Mouse (Mus musculus) ZHBTc4 (cell line): ENCODE data around the gene Tgtp1.
"Not testable (repeated sequence)": the region's sequence is repeated elsewhere in the genome, so short reads cannot be mapped to it uniquely, and the experiment has no call there.

ENCODE experiments used
- DNase-seq: peaks from one replicate; pipeline ENCODE4 v3.0.0-alpha.2; 2011; ENCODE audit warnings: low read depth, low spot score

Gene Tgtp1

GRCm38 (mm10) chr11:48994018-48994417 lies at the start of gene Tgtp1:
TSS of gene Tgtp1 (minus strand) at chr11:48994172.
- not testable (repeated sequence) for DNase-seq

GRCm38 (mm10) chr11:49012074-49012473 lies 18.1 kb upstream of the Tgtp1 start:
- not testable (repeated sequence) for DNase-seq

GRCm38 (mm10) chr11:49006785-49007184 lies 12.8 kb upstream of the Tgtp1 start:
- not testable (repeated sequence) for DNase-seq

GRCm38 (mm10) chr11:49006317-49006716 lies 12.3 kb upstream of the Tgtp1 start:
- not testable (repeated sequence) for DNase-seq

DNA sequence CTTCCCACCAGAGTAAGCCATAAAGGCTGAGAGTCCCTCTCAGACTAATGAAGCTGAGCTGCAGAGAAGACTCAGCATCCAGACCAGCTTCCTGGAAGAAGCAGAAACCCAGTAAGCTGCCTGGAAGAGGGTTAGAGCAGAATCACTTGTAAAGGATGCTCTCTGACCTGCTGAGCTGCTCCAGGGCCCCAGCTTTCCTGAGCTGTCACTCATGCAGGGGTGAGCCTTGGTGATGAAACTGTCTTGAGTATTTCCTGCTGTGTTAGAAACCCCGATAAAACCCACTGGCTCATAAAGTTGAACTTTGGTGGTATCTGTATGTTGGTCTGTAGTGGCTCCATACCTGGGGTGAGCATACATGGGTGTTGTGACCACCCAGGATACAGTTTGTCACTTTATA lies 6.4 kb upstream of the Tgtp1 start:
- DNase-seq: not testable (repeated sequence)

DNA sequence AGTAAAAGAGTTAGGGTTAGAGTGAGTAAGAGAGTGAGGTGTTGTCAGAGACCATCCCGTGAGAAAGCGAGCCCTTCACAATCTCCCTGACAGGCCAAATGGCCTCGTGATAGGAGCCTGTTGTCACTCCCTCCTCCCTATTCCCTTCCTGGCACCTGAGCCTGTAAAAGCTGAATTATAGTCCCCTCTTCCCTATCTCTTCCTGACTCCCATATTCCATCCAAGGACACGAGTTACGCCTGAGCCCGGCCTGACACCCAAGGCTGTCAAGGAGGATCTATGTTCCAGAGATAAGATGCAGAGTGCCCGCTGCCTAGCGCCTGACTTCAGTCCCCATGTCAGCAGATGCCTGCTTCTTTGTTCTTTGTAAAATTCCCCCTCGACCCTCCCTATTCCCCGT lies 676 bp downstream of the Tgtp1 start:
- not testable (repeated sequence) for DNase-seq

DNA sequence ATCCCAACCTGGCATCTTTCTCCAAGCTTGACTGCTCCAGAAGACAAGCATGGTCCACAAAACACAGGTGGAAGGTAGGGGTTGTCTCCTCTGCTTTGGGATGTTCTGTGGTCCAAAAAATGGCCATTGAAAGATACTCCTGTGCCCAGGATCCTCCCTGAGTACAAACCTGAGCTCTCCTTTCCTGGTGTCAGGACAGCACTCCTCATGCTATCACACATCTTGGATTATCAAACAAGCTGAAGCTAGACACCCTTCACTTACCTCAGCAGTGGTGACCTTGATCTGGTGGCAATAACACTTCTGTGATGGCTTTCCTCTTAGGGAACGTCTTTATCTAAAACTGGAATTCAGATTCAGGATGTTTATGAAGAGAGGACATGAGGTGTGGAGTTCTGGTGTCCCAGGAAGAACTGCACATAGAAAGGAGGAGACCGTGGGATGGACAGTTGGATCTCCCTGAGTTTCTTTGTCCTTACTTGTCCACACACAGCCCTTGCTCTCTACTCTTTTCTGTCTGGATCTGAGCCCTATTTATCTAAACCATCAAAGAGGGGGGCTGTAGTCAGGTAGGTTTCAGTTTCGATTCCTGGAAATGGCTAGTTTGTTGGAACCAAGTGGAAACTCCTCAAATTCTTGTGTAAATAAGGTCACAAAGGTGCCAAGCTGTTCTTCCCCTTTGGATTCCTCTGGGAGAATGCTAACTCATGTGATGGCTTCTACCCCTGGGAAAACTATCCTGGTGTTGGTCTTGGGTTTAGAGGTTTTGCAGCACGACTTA lies 2.0 kb downstream of the Tgtp1 start, which contains the start of gene Gm12185:
Gm12185 (minus strand) TSS at position 487 of the 781 bp plus-strand sequence.
- DNase-seq: not testable (repeated sequence)

DNA sequence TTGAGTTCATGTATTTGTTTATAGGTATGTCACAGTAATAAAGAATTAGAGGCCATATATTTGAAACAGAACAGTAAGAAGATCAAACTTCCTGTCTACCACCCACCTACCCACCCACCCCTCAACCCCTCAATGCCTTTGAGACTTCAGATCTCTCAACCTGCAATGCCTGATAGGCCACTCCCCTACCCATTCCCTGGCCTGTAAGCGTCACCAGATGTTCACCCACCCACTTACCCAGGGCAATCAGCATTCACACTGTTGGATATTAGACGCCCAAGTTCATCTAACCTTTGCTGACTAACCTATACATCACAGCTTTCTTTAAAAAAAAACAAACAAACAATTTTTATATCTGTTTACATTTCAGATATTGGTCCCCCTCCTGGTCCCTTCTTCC lies 4.0 kb downstream of the Tgtp1 start:
- DNase-seq: not testable (repeated sequence)

DNA sequence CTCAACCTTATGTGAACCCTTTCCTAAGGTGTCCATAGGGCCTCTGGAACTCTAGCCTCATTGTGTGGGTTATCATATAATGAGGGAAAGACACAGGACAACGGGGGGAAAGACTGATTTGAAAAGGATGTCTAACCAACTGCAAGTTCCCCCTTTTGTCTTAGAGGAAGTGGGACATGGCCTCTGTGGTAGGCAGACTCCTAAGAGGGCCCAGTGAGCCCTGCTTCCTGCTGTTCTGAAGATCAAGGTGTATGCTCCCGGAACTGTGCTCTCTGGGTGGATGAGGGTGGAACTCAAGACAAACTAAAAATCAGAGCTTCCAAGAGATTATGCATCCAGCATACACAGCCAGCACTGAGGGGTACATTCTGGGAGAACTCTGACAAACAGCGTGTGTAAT lies 5.8 kb downstream of the Tgtp1 start:
- DNase-seq: not testable (repeated sequence)

DNA sequence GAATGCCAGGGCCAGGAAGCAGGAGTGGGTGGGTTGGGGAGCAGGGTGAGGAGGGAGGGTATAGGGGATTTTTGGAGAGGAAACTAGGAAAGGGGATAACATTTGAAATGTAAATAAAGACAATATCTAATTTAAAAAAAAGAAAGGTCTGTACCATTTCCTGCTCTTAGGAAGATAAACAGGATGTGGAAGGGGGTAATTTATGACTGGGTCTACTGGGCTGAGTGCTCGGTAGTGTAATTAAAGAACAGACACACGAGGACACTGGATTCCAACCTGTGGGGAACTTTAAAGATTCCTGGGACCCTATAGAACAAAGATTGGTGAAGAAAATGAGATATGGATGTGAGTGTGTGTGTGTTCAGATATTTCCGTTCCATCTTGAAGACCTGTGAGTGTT lies 11.1 kb downstream of the Tgtp1 start:
- DNase-seq: not testable (repeated sequence)

DNA sequence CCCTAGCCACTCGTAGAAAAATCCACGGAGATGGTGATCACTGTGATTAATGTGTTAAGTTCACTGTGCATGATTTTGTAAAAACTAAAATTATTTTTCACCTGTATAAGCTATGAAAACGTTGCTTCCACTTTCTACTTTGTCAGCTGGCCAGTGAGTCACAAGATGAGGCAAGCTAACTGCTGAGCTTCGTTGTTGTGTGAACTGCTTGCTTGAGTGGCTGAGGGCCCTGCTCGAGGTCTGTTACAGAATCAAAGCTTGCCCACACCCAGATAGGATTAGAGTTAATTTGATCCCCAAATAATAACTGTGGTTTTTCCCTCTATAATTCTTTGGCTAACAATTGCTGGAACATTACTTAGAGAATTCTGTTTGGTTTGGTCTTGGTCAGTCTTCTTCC lies 13.9 kb downstream of the Tgtp1 start:
- DNase-seq: not testable (repeated sequence)

GRCm38 (mm10) chr11:48979251-48979650 lies 14.7 kb downstream of the Tgtp1 start, which contains the start of gene 9930111J21Rik1:
TSS of gene 9930111J21Rik1 (minus strand) at chr11:48979398.
- not testable (repeated sequence) for DNase-seq

- DNase-seq: not testable (repeated sequence)
Measured at GRCm38 (mm10) chr11:48978240-48978939, 15.6 kb downstream of the Tgtp1 start, which contains the start of gene Olfr56. TSS of gene Olfr56 (plus strand) at chr11:48978889.

DNA sequence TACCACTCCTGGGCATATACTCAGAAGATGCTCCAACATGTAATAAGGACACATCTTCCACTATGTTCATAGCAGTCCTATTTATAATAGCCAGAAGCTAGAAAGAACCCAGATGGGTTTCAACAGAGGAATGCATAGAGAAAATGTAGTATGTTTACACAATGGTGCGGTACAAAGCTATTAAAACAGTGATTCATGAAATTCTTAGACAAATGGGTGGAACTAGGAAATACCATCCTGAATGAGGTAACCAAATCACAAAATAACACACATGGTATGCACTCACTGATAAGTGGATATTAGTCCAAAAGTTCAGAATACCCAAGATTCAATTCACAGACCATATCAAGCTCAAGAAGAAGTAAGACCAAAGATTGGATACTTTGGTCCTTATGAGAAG lies 19.3 kb downstream of the Tgtp1 start:
- not testable (repeated sequence) for DNase-seq

- not testable (repeated sequence) for DNase-seq
Measured at GRCm38 (mm10) chr11:48946090-48946489, 47.9 kb downstream of the Tgtp1 start, which contains the start of gene Psme2b. TSS of gene Psme2b (minus strand) at chr11:48946190.

GRCm38 (mm10) chr11:48939286-48939685 lies 54.7 kb downstream of the Tgtp1 start:
- DNase-seq: not testable (repeated sequence)
